Mouse (Mus musculus) bone marrow macrophage, adult 2 months (primary cell): ENCODE data around the gene Map7.

ENCODE experiments used
- CTCF ChIP-seq: IDR thresholded peaks from 2 replicates; pipeline ENCODE4 v1.5.1; 2012; ENCODE audit warnings: low read depth, mild to moderate bottlenecking, low read length, moderate library complexity
- POLR2A ChIP-seq: IDR thresholded peaks from 2 replicates; pipeline ENCODE4 v1.6.1; 2012; ENCODE audit warnings: mild to moderate bottlenecking, low read depth, low read length, borderline replicate concordance

GRCm38 (mm10) chr10:20202818-20203217 lies 54.5 kb downstream of the Map7 start:
- TF ChIP-seq CTCF, result no peak
- no peak for TF ChIP-seq POLR2A
